Mouse (Mus musculus): ENCODE measurements around the gene Churc1. TPM values are rescaled to one million over a fixed set of nuclear protein-coding genes. Genes with fewer than 3 reads are reported as not detected.

The Churc1 gene
- total RNA-seq, 1 experiment = 74.4 TPM

DNA sequence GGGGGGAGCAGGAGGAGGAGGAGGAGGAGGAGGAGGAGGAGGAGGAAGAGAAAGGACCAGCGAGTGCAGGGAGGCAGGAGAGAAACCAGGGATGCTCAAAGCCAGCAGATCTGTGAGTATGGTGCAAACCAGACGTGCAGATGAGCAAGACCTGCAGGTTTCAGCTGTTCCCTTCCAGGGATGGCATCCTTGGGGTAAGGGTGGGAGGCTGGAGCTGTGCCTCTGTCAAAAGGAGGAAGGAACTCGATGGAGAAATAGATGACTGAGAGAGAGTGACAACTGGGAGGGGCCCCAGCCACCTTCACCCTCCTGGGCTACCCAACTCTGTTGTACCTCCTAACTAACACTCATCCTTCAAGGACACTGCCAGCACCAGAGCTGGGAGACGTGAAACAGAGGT is 51.4 kb downstream of the Churc1 start:
- TF ChIP-seq HCFC1 (IDR thresholded peaks at IDR 0.05; ENCODE audit: borderline replicate concordance, insufficient read depth, low read length) (no peak), ZC3H11A (IDR thresholded peaks at IDR 0.05; ENCODE audit: borderline replicate concordance, low read depth, low read length) (no peak), ZNF384 (IDR thresholded peaks at IDR 0.05; ENCODE audit: low read depth, low read length) (no peak), MAFK (IDR thresholded peaks at IDR 0.05; ENCODE audit: insufficient read depth, low read depth, low read length) (no peak), CHD2 (IDR thresholded peaks at IDR 0.05; ENCODE audit: low read depth, low read length) (no peak)
- Histone ChIP-seq H3K9ac (ENCODE audit: insufficient read depth, low read depth, low read length, poor library complexity, severe bottlenecking) (no peak overlapping the region), H3K9me3 (ENCODE audit: control insufficient read depth, insufficient read depth, low read depth, low read length) (no peaks in the 10 kb centered on the region), H3K27ac (ENCODE audit: insufficient read depth, low read depth, low read length, poor library complexity, severe bottlenecking) (no peak overlapping the region), H3K4me3 (ENCODE audit: insufficient read depth in 1 of 2, low read depth in 1 of 2, low read length in 2 of 2, poor library complexity in 1 of 2, severe bottlenecking in 1 of 2) (no peak overlapping the region), H3K4me1 (ENCODE audit: control insufficient read depth in 2 of 2, insufficient read depth in 2 of 2, low read length in 2 of 2, poor library complexity in 1 of 2) (peaks cover 3 to 21% of the 10 kb centered on the region in 2 experiments; a peak in 2 of 4 replicates), H3K36me3 (ENCODE audit: control insufficient read depth, insufficient read depth, low read length, poor library complexity, severe bottlenecking) (peaks cover 5% of the 10 kb centered on the region; the same call in 1 of the 2 replicates)
- DNase-seq (ENCODE audit: low read depth, low spot score) = no peak
- in situ Hi-C loops (cut with MboI; ENCODE audit: low sequenced_read_pairs in 2 of 2, unreplicated experiment in 2 of 2) = no loop called here

GRCm38 (mm10) chr12:76817176-76817575 is 51.8 kb downstream of the Churc1 start:
- Histone ChIP-seq H3K36me3 (ENCODE audit: control insufficient read depth, insufficient read depth, low read length, poor library complexity, severe bottlenecking) (peaks cover 5% of the 10 kb centered on the region; the same call in 1 of the 2 replicates), H3K4me1 (ENCODE audit: control insufficient read depth in 2 of 2, insufficient read depth in 2 of 2, low read length in 2 of 2, poor library complexity in 1 of 2) (peaks cover 3 to 21% of the 10 kb centered on the region in 2 experiments; a peak in 2 of 4 replicates), H3K9me3 (ENCODE audit: control insufficient read depth, insufficient read depth, low read depth, low read length) (no peaks in the 10 kb centered on the region), H3K4me3 (ENCODE audit: insufficient read depth in 1 of 2, low read depth in 1 of 2, low read length in 2 of 2, poor library complexity in 1 of 2, severe bottlenecking in 1 of 2) (no peak overlapping the region), H3K27ac (ENCODE audit: insufficient read depth, low read depth, low read length, poor library complexity, severe bottlenecking) (no peak overlapping the region), H3K9ac (ENCODE audit: insufficient read depth, low read depth, low read length, poor library complexity, severe bottlenecking) (no peak overlapping the region)
- in situ Hi-C loops (cut with MboI; ENCODE audit: low sequenced_read_pairs in 2 of 2, unreplicated experiment in 2 of 2) = no loop called here
- no peak for DNase-seq (ENCODE audit: low read depth, low spot score)
- TF ChIP-seq MAFK (IDR thresholded peaks at IDR 0.05; ENCODE audit: insufficient read depth, low read depth, low read length) = no peak
- TF ChIP-seq CHD2 (IDR thresholded peaks at IDR 0.05; ENCODE audit: low read depth, low read length) = no peak
- no peak for TF ChIP-seq ZC3H11A (IDR thresholded peaks at IDR 0.05; ENCODE audit: borderline replicate concordance, low read depth, low read length)
- no peak for TF ChIP-seq HCFC1 (IDR thresholded peaks at IDR 0.05; ENCODE audit: borderline replicate concordance, insufficient read depth, low read length)
- TF ChIP-seq ZNF384 (IDR thresholded peaks at IDR 0.05; ENCODE audit: low read depth, low read length) = no peak

GRCm38 (mm10) chr12:76818120-76818519 is 52.8 kb downstream of the Churc1 start:
- Histone ChIP-seq H3K9ac (ENCODE audit: insufficient read depth, low read depth, low read length, poor library complexity, severe bottlenecking) (peak overlapping the region; percentile 18; the same call in 1 of the 2 replicates), H3K4me3 (ENCODE audit: insufficient read depth in 1 of 2, low read depth in 1 of 2, low read length in 2 of 2, poor library complexity in 1 of 2, severe bottlenecking in 1 of 2) (peak overlapping the region; percentile 4 to 13; a peak in 1 of 4 replicates), H3K4me1 (ENCODE audit: control insufficient read depth in 2 of 2, insufficient read depth in 2 of 2, low read length in 2 of 2, poor library complexity in 1 of 2) (peaks cover 3 to 21% of the 10 kb centered on the region in 2 experiments; a peak in 2 of 4 replicates), H3K36me3 (ENCODE audit: control insufficient read depth, insufficient read depth, low read length, poor library complexity, severe bottlenecking) (peaks cover 1% of the 10 kb centered on the region; the same call in 1 of the 2 replicates), H3K9me3 (ENCODE audit: control insufficient read depth, insufficient read depth, low read depth, low read length) (no peaks in the 10 kb centered on the region), H3K27ac (ENCODE audit: insufficient read depth, low read depth, low read length, poor library complexity, severe bottlenecking) (peak overlapping the region; percentile 55)
- in situ Hi-C loops (cut with MboI; ENCODE audit: low sequenced_read_pairs in 2 of 2, unreplicated experiment in 2 of 2) = no loop called here
- DNase-seq (ENCODE audit: low read depth, low spot score) = peak; percentile 74
- TF ChIP-seq HCFC1 (IDR thresholded peaks at IDR 0.05; ENCODE audit: borderline replicate concordance, insufficient read depth, low read length) = no peak
- no peak for TF ChIP-seq CHD2 (IDR thresholded peaks at IDR 0.05; ENCODE audit: low read depth, low read length)
- TF ChIP-seq ZNF384 (IDR thresholded peaks at IDR 0.05; ENCODE audit: low read depth, low read length) = no peak
- no peak for TF ChIP-seq MAFK (IDR thresholded peaks at IDR 0.05; ENCODE audit: insufficient read depth, low read depth, low read length)

- no peak overlapping the region for H3K9ac ChIP-seq (ENCODE audit: insufficient read depth, low read depth, low read length, poor library complexity, severe bottlenecking)
- no peaks in the 10 kb centered on the region for H3K36me3 ChIP-seq (ENCODE audit: control insufficient read depth, insufficient read depth, low read length, poor library complexity, severe bottlenecking)
- H3K4me3 ChIP-seq (ENCODE audit: insufficient read depth in 1 of 2, low read depth in 1 of 2, low read length in 2 of 2, poor library complexity in 1 of 2, severe bottlenecking in 1 of 2) = no peak overlapping the region
- peaks cover 3 to 21% of the 10 kb centered on the region in 2 experiments; a peak in 2 of 4 replicates for H3K4me1 ChIP-seq (ENCODE audit: control insufficient read depth in 2 of 2, insufficient read depth in 2 of 2, low read length in 2 of 2, poor library complexity in 1 of 2)
- H3K9me3 ChIP-seq (ENCODE audit: control insufficient read depth, insufficient read depth, low read depth, low read length) = no peaks in the 10 kb centered on the region
- TF ChIP-seq HCFC1 (IDR thresholded peaks at IDR 0.05; ENCODE audit: borderline replicate concordance, insufficient read depth, low read length) (no peak), ZNF384 (IDR thresholded peaks at IDR 0.05; ENCODE audit: low read depth, low read length) (no peak), MAFK (IDR thresholded peaks at IDR 0.05; ENCODE audit: insufficient read depth, low read depth, low read length) (no peak), ZC3H11A (IDR thresholded peaks at IDR 0.05; ENCODE audit: borderline replicate concordance, low read depth, low read length) (no peak), CHD2 (IDR thresholded peaks at IDR 0.05; ENCODE audit: low read depth, low read length) (no peak)
- H3K27ac ChIP-seq (ENCODE audit: insufficient read depth, low read depth, low read length, poor library complexity, severe bottlenecking) = no peak overlapping the region
- in situ Hi-C loops (cut with MboI; ENCODE audit: low sequenced_read_pairs in 2 of 2, unreplicated experiment in 2 of 2) = no loop called here
- no peak for DNase-seq (ENCODE audit: low read depth, low spot score)
These were observed 53.6 kb downstream of the Churc1 start for GRCm38 (mm10) chr12:76818908-76819307.

All from ES-E14 (cell line).